Mouse (Mus musculus) heart, embryonic 13.5 days (tissue): Measurements from ENCODE around the gene Tac4. TPM values are rescaled to one million over a fixed set of nuclear protein-coding genes. Genes with fewer than 3 reads are reported as not detected.

Experiments
- ATAC-seq: fragments of 200-750 bp; cut with Nextera tagmentation; 2 replicates; pipeline ENCODE4 v1.8.0; 2017; ENCODE audit warnings: moderate TSS enrichment; ENCODE audit not compliant: insufficient number of reproducible peaks, low FRiP score, low TSS enrichment; ENCODE audit errors: extremely low read depth
- H3K27ac ChIP-seq: fragments of 300-500 bp; sonication (generic); replicated peaks from 2 replicates; pipeline ENCODE4 v1.5.1; 2015; ENCODE audit warnings: moderate library complexity, mild to moderate bottlenecking, inconsistent platforms
- H3K27me3 ChIP-seq: fragments of 300-500 bp; sonication (generic); replicated peaks from 2 replicates; pipeline ENCODE4 v1.6.1; 2015; ENCODE audit warnings: mild to moderate bottlenecking, inconsistent platforms
- H3K36me3 ChIP-seq: fragments of 300-500 bp; sonication (generic); 2 replicates; pipeline ENCODE4 v1.6.1; 2015; ENCODE audit warnings: mild to moderate bottlenecking, inconsistent platforms
- H3K4me1 ChIP-seq: fragments of 300-500 bp; sonication (generic); 2 replicates; pipeline ENCODE4 v1.6.1; 2015; ENCODE audit warnings: inconsistent platforms
- H3K4me2 ChIP-seq: fragments of 300-500 bp; sonication (generic); 2 replicates; pipeline ENCODE4 v1.6.1; 2015; ENCODE audit warnings: inconsistent platforms, mild to moderate bottlenecking, moderate library complexity
- H3K4me3 ChIP-seq: fragments of 300-500 bp; sonication (generic); 2 replicates; pipeline ENCODE4 v1.5.1; 2015; ENCODE audit warnings: moderate library complexity, mild to moderate bottlenecking, inconsistent platforms
- H3K9ac ChIP-seq: fragments of 300-500 bp; sonication (generic); 2 replicates; pipeline ENCODE4 v1.6.1; 2015; ENCODE audit warnings: inconsistent platforms, mild to moderate bottlenecking, moderate library complexity
- H3K9me3 ChIP-seq: fragments of 300-500 bp; sonication (generic); 2 replicates; pipeline ENCODE4 v1.6.1; 2016; ENCODE audit warnings: inconsistent platforms
- WGBS: fragments of 180-500 bp; shearing (Covaris S2); methylation state at CpG from one replicate; pipeline ENCODE4 v1.1.7; 2015; ENCODE audit warnings: mixed read lengths; 5-methylcytosine and 5-hydroxymethylcytosine counted together
- polyA plus RNA-seq: library from polyadenylated mRNA; unstranded; fragments of >200 nt; fragmentation: Nextera tagmentation; extraction: Ambion mirVana; gene quantifications from 2 replicates; pipeline ENCODE4 v1.2.1, GENCODE M21; 2015

Gene Tac4
- not detected in 2 replicates for polyA plus RNA-seq

DNA sequence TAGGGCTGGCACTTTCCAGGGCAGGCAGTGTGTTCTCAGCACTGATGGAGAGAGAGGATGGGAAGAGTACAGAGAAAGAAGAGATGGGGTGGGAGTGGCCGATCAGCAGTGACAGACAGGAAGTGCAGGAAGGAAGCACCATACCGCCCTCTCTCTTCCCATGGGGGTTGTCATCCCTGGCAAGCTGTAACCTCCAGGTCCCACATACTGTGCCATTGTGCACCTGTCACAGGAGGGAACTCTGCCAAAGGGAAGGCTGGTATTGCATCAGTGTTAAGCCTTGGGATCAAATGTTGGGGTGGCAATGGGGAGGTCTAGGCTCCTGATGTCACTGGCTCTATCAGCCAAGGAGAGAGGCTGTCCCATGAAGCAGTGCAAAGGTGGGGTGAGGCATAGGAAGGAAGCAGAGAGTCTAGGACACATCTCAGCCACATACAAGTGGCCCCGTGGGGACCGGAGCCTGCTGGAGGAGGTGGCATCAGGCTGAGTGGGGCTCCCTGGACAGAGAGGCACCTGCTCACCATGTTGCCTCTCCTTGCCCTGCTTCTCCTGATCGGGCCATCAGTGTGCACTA, at the start of gene Tac4:
Gene Tac4 (plus strand): TSS at position 352 of the 574 bp plus-strand sequence.
- Histone ChIP-seq H3K9ac (no peak within 1 kb of the TSS), H3K27ac (no peak within 1 kb of the TSS), H3K9me3 (no peaks in the 10 kb centered on the region), H3K4me2 (no peak within 1 kb of the TSS), H3K27me3 (peaks cover 9% of the 10 kb centered on the region; the same call in 1 of the 2 replicates), H3K4me3 (no peak within 1 kb of the TSS), H3K4me1 (peaks cover 20% of the 10 kb centered on the region), H3K36me3 (peaks cover 8% of the 10 kb centered on the region; the same call in 1 of the 2 replicates)
- 50% methylated on average over 5 of the region's 5 CpGs for WGBS
- no peak for ATAC-seq

DNA sequence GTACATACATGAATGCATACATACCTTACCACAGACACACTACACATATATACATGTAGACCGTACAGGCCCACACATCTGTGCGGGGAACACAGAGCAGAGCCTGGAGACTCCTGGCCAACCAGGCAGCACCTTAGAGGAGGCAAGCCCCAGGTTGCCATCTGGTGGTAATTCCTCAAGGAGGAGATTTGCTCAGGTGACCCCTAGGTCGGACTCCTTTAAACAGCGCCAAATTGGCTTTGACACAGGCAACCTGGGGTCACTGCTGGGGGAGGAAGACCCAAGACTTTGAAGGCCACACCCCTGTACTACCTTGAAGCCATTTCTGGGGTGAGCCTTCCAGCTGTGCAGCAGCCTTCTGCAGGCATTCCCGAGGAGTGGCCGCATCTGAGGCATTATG, 47.7 kb upstream of the Tac4 start:
- no peak for ATAC-seq
- WGBS = 30% methylated on average over 6 of the region's 6 CpGs
- H3K4me1 ChIP-seq = peaks cover 21% of the 10 kb centered on the region
- no peaks in the 10 kb centered on the region for H3K36me3 ChIP-seq
- H3K4me2 ChIP-seq = no peak overlapping the region
- H3K9me3 ChIP-seq = no peaks in the 10 kb centered on the region
- H3K9ac ChIP-seq = no peak overlapping the region
- no peak overlapping the region for H3K27ac ChIP-seq
- peaks cover 71% of the 10 kb centered on the region for H3K27me3 ChIP-seq
- H3K4me3 ChIP-seq = no peak overlapping the region

DNA sequence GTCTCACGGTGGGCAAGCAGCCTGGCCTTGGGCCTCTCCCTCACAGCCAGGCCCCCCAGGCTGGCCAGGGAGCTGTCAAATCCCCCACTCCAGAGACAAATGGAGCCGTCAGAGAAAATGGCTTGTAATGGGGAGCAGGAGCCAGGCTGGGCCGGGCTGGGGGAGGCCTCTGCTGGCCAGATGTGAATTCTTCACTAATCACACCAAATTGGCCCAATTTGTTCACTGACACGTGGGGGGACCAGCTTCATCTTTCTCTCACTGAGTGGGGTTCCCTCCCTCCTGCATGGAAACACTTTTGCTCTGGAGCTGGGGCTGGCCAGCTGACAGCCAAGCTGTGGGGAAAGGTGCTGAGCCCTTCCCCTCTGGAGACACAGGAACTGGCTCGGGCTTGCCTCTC, 47.0 kb upstream of the Tac4 start:
- Histone ChIP-seq H3K27me3 (peaks cover 71% of the 10 kb centered on the region), H3K36me3 (no peaks in the 10 kb centered on the region), H3K4me3 (no peak overlapping the region), H3K9me3 (no peaks in the 10 kb centered on the region), H3K4me1 (peaks cover 21% of the 10 kb centered on the region), H3K27ac (no peak overlapping the region), H3K4me2 (no peak overlapping the region), H3K9ac (no peak overlapping the region)
- ATAC-seq = no peak; the same call in 1 of the 2 replicates
- 16% methylated on average over 5 of the region's 5 CpGs for WGBS

DNA sequence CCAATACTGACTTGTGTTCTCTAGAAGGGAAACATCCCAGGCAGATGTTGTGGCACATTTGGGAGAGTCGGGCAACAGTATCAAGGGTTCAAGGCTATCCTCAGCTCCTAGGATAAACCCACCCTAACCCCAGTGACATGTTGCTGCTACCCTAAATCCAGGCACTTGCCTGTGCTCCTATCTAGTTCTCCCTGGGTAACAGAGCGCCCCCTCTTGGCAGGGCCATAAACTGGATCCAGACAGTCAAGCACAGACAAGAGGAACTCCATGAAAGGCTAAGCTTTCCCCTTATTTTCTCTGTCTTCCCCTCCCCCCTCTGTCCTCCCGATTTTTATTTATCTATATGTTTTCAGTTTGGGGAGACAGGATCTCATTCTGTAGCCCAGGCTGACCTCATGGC, 45.1 kb upstream of the Tac4 start:
- Histone ChIP-seq H3K36me3 (no peaks in the 10 kb centered on the region), H3K4me1 (peaks cover 10% of the 10 kb centered on the region), H3K9ac (no peak overlapping the region), H3K27ac (no peak overlapping the region), H3K9me3 (no peaks in the 10 kb centered on the region), H3K27me3 (peaks cover 80% of the 10 kb centered on the region), H3K4me2 (no peak overlapping the region), H3K4me3 (no peak overlapping the region)
- ATAC-seq = no peak
- 48% methylated on average over 3 of the region's 3 CpGs for WGBS

DNA sequence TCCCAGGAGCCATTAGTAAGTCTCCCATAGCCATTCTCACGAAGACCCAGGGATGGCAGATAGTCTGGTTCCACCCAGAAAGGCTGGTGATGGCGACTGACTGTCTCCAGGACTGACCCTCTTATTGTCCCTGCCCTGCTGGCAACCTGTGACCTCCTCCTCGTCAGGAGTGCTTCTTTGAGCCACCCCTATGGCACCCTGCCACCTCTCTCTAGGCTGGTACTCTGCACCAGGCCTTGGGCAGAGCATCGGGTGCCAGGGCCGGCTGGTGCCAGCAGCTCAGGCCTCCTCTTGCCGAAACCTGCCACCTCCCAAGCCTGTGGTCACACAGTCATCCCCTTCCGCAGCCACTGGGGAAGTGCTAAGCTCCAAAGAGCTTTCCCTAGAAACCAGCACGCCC, 42.2 kb upstream of the Tac4 start:
- whole genome bisulfite sequencing = 52% methylated on average over 8 of the region's 8 CpGs
- no peak overlapping the region for H3K27ac ChIP-seq
- no peaks in the 10 kb centered on the region for H3K9me3 ChIP-seq
- no peaks in the 10 kb centered on the region for H3K36me3 ChIP-seq
- no peak overlapping the region for H3K4me2 ChIP-seq
- H3K4me1 ChIP-seq = peaks cover 17% of the 10 kb centered on the region
- ATAC-seq = no peak
- H3K9ac ChIP-seq = no peak overlapping the region
- H3K27me3 ChIP-seq = peaks cover 87% of the 10 kb centered on the region
- no peak overlapping the region for H3K4me3 ChIP-seq

DNA sequence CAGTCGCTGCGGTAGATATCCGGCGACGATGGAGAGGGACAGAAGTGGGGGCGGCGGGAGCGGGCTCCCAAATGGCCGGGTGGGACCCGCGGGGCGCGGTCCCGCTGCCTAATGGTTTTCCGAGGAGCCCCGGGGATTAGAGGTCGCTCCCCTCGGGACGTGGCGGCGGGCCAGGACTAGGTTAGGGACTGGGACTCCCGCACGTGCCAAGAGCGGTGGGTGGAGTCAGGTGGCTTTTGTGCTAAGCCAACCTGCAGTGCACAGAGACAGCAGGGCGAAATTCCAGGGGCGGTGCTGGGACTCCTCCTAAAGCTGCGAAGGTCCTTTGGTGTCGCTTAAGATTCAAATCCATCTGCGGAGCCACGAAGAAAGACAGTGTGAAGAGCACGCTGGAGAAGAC, 37.9 kb upstream of the Tac4 start:
- Histone ChIP-seq H3K27me3 (peaks cover 82% of the 10 kb centered on the region), H3K4me2 (peak overlapping the region; percentile 61), H3K4me3 (peak overlapping the region; percentile 34), H3K36me3 (no peaks in the 10 kb centered on the region), H3K4me1 (peaks cover 24% of the 10 kb centered on the region), H3K27ac (no peak overlapping the region), H3K9ac (no peak overlapping the region; the same call in 1 of the 2 replicates), H3K9me3 (no peaks in the 10 kb centered on the region)
- no peak for ATAC-seq
- WGBS = under 1% methylated on average over 31 of the region's 31 CpGs

DNA sequence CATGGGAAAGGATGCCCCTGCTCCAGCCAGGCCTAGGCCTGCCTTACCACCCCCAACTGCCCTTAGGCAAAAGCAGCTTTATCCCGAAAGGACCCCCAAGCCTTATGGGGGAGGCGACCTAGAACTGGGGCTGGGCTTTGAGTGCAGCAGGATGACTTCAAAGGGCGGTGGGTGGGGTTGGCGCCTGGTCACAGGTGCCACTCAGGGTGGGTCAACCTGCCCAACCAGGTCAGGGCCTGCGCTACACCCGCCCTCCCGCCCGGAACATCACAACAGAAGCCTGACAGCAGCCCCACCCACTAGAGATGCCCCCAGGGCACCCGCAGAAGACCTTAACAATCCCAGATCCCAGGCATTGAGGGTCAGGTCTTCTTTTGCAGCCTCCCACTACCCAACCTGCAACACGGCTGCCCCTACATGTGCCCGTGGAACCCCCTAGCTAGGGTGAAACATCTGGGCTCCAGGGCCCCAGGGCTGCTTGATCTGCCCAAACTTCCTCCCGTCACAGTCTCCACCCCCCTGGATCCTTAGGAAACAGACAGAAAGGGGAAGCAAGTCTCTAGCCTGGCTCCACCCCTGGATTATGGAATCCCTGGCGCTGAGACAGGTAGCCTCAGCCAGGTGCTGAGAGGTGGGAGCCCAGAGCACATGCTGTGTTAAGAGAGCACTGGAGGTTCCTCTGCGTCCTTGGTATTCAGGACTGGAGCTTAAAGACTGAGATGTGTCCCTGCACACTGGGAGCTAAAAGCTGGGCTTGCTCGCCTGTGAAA, 37.0 kb upstream of the Tac4 start:
- H3K4me1 ChIP-seq = peaks cover 24% of the 10 kb centered on the region
- H3K9ac ChIP-seq = no peak overlapping the region
- no peak overlapping the region for H3K27ac ChIP-seq
- peaks cover 76% of the 10 kb centered on the region for H3K27me3 ChIP-seq
- H3K36me3 ChIP-seq = no peaks in the 10 kb centered on the region
- 18% methylated on average over 15 of the region's 15 CpGs for WGBS
- no peaks in the 10 kb centered on the region for H3K9me3 ChIP-seq
- 0 out of 2 replicates have a peak overlapping the region, but pooled peaks have one; percentile 61 for H3K4me2 ChIP-seq
- peak overlapping the region; percentile 34 for H3K4me3 ChIP-seq
- ATAC-seq = no peak

DNA sequence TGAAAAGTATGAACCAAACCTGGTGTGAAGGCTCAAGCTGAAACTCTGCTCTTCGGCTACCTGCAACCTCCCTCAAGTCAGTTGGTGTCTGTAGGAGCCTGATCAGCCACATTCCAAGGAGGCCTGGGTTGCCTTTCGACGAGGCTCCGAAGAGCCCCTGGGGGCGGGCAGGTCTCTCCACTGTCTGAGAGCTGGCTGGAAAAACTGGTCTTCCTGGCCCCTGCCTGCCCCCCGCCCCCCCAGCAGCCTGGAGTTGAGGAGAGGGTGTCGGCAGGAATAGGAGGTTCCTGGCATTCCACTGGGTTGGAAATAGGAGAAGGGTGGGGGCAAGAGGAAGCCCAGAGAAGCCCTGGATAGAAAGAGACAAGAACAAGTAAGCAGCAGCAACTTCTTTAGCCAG, 35.9 kb upstream of the Tac4 start:
- Histone ChIP-seq H3K9ac (no peak overlapping the region), H3K4me1 (peaks cover 24% of the 10 kb centered on the region), H3K27ac (no peak overlapping the region), H3K4me3 (no peak overlapping the region), H3K27me3 (peaks cover 69% of the 10 kb centered on the region), H3K36me3 (no peaks in the 10 kb centered on the region), H3K9me3 (no peaks in the 10 kb centered on the region), H3K4me2 (no peak overlapping the region)
- WGBS = 17% methylated on average over 7 of the region's 7 CpGs
- no peak for ATAC-seq

DNA sequence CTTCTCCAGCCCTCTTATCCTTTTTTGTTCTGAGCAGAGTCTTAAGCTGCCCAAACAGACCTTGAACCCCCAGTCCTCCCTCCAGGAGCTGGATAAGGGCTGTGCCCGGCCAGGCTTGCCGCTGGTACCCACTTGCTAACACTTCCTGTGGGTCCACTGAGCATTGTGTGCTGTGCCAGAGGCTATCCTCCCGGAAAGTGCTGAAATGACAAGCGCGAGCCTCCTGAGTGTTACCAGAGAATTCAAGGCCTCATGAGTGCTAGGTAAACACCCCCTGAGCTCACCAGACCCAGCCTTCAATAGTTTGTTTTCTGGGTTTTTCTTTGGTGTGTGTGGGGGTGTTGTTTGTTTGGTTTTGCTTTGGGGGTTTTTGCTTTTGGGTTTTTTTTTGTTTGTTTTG, 33.9 kb upstream of the Tac4 start:
- Histone ChIP-seq H3K9me3 (no peaks in the 10 kb centered on the region), H3K27me3 (peaks cover 62% of the 10 kb centered on the region), H3K36me3 (no peaks in the 10 kb centered on the region), H3K27ac (no peak overlapping the region), H3K4me3 (no peak overlapping the region), H3K4me1 (peaks cover 30% of the 10 kb centered on the region), H3K4me2 (no peak overlapping the region), H3K9ac (no peak overlapping the region)
- WGBS = 28% methylated on average over 5 of the region's 5 CpGs
- no peak for ATAC-seq

DNA sequence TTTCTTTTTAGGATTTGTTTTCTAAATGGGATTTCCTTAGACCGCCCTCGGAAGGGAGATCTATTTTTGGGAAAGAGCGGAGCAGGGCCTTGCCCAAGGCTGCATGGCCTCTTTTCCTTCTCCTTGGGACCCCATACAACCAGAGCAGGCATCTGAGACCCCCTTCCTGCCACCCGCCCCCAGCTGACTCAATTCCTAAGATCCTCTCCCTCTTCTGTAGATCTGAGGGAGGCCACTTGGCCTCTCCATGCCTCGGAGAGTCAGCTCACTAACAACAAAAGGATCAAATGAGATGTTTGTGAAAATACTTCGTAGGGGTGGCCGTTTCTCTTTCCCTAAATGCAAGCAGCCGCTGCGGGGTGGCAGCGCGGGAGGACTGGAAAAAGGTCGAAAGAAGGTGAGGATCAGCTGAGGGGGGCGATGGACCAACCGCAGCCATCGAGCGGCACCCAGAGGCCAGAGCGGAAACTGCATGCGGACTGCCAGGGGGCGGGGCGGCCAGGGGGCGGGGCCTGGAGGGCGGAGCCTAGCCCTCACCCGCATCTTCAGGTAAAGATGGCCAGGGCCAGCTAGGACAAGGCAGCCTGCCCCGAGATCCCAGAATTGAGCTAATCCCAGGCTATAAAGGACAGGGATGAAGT, 29.5 kb upstream of the Tac4 start:
- Histone ChIP-seq H3K9ac (peak overlapping the region; percentile 73), H3K27ac (no peak overlapping the region), H3K27me3 (peaks cover 52% of the 10 kb centered on the region), H3K4me1 (peaks cover 6% of the 10 kb centered on the region), H3K9me3 (no peaks in the 10 kb centered on the region), H3K4me3 (peak overlapping the region; percentile 33), H3K36me3 (no peaks in the 10 kb centered on the region), H3K4me2 (peak overlapping the region; percentile 65)
- 8% methylated on average over 24 of the region's 24 CpGs for WGBS
- ATAC-seq = no peak

DNA sequence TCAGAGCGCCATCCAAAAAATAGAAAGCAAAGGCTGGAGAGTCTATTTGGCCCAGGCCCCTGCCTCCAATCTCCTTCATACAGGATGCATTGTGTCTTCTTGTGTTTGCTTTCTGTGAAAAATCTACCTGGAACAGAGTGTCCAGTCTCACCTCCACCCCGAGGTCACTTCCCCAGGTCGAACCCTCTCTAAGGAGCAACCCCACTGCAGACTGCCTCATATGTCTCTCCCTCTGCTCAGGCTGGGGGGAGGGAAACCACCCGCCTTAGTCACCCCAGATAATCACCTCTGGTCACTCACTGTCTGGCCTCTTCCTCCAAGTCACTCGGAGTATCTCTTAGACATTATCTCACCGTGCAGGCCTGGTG, 29.0 kb upstream of the Tac4 start:
- peak overlapping the region; percentile 65; the same call in 1 of the 2 replicates for H3K4me2 ChIP-seq
- peaks cover 6% of the 10 kb centered on the region for H3K4me1 ChIP-seq
- 12% methylated on average over 6 of the region's 6 CpGs for WGBS
- H3K9ac ChIP-seq = no peak overlapping the region
- H3K36me3 ChIP-seq = no peaks in the 10 kb centered on the region
- no peaks in the 10 kb centered on the region for H3K9me3 ChIP-seq
- no peak overlapping the region for H3K27ac ChIP-seq
- peak overlapping the region; percentile 33 for H3K4me3 ChIP-seq
- H3K27me3 ChIP-seq = peaks cover 52% of the 10 kb centered on the region
- ATAC-seq = no peak
